In the genomic region with DNA sequence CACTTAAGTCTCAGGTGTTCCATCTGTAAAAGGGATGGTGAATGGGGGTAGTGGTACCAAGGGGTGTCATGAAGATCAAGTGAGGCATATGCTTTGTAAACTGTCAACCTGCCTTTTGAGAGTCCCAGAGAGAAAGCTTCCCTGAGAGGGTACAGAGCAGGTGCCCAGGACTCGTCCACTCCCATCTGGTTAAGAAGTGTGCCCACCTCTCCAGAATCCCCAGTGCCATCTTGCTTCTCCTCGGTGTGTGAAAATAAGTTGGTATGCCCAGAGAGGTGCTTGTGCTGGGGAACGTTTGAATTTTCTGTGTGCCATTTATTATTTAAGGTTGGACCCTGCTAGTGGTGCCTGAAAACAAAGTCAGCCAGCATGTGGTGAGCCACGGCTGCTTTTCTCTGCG, we compare ENCODE assay signal across 9 mouse cellular contexts. TPM values are rescaled to one million over a fixed set of nuclear protein-coding genes. Genes with fewer than 3 reads are reported as not detected.
DNase-seq lines count a peak whose midpoint lies in the region; ATAC-seq and TF ChIP-seq lines count a peak whose summit lies in the region.
"Had no signal": no experiment of that assay in that cellular context is flagged by ENCODE, and none has a peak within 500 bp of the region (broad histone marks: within the 10 kb centered on the region; RNA-seq: fewer than 3 reads in every experiment).

No protein-coding gene starts in this region.

- H3K27me3 ChIP-seq in heart, embryonic 10.5 days (ENCODE audit: insufficient read depth, poor library complexity, severe bottlenecking): no peaks in the 10 kb centered on the region
- H3K27me3 ChIP-seq in hindbrain, embryonic 10.5 days (ENCODE audit: insufficient read depth, poor library complexity, severe bottlenecking): no peaks in the 10 kb centered on the region
- H3K27me3 ChIP-seq in liver, postnatal 0 days (ENCODE audit: insufficient read depth, low read length): no peaks in the 10 kb centered on the region

- peak overlapping the region; percentile 90 for H3K4me3 ChIP-seq in heart, embryonic 10.5 days
- peak overlapping the region; percentile 96 for H3K4me3 ChIP-seq in brown adipose tissue, adult 24 weeks (ENCODE audit: insufficient read depth, low read depth, low read length)
- H3K4me3 ChIP-seq in hindbrain, embryonic 10.5 days: peak overlapping the region; percentile 91
- H3K4me3 ChIP-seq in liver, postnatal 0 days (ENCODE audit: low read depth, low read length): no peak overlapping the region

- no peak for TF ChIP-seq EP300 in liver, postnatal 0 days (IDR thresholded peaks at IDR 0.05; ENCODE audit: low read depth)

- peak overlapping the region; percentile 88 for H3K4me2 ChIP-seq in liver, postnatal 0 days (ENCODE audit: low read depth, low read length)

- H3K9me3 ChIP-seq in heart, embryonic 10.5 days: no peaks in the 10 kb centered on the region
- no peaks in the 10 kb centered on the region for H3K9me3 ChIP-seq in hindbrain, embryonic 10.5 days
- no peaks in the 10 kb centered on the region for H3K9me3 ChIP-seq in liver, postnatal 0 days (ENCODE audit: low read length)

- no peak for TF ChIP-seq CTCF in liver, postnatal 0 days (IDR thresholded peaks at IDR 0.05; ENCODE audit: low read depth)

- WGBS in heart, embryonic 10.5 days: 73% methylated on average over 5 of the region's 5 CpGs
- WGBS in hindbrain, embryonic 10.5 days: 57% methylated on average over 5 of the region's 5 CpGs
- WGBS in liver, postnatal 0 days (ENCODE audit: insufficient replicate concordance): 69% methylated on average over 5 of the region's 5 CpGs

- H3K4me1 ChIP-seq in heart, embryonic 10.5 days: peaks cover 77% of the 10 kb centered on the region
- peaks cover 46% of the 10 kb centered on the region for H3K4me1 ChIP-seq in brown adipose tissue, adult 24 weeks (ENCODE audit: control insufficient read depth, insufficient read depth, insufficient read length, low read length)
- peaks cover 83% of the 10 kb centered on the region for H3K4me1 ChIP-seq in hindbrain, embryonic 10.5 days (replicated peaks)
- peaks cover 41% of the 10 kb centered on the region for H3K4me1 ChIP-seq in liver, postnatal 0 days (ENCODE audit: insufficient read depth)

- H3K9ac ChIP-seq in liver, postnatal 0 days (replicated peaks): no peak overlapping the region

- no peak for DNase-seq in heart, embryonic 10.5 days (ENCODE audit: low spot score)
- DNase-seq in heart, adult 9 months (ENCODE audit: low spot score in 2 of 2): no peak
- no peak for DNase-seq in hindbrain, embryonic 10.5 days (ENCODE audit: low spot score)
- DNase-seq in liver, postnatal 0 days: no peak
- DNase-seq in right cerebral cortex, postnatal 14 days: no peak
- no peak for DNase-seq in adrenal gland, adult 18-20 months (ENCODE audit: low spot score in 2 of 2)

- no peak overlapping the region; the same call in 1 of the 2 replicates for H3K27ac ChIP-seq in heart, embryonic 10.5 days
- 0 out of 2 replicates have a peak overlapping the region, but pooled peaks have one; percentile 14 for H3K27ac ChIP-seq in brown adipose tissue, adult 24 weeks (replicated peaks; ENCODE audit: low read depth, low read length)
- peak overlapping the region; percentile 99 for H3K27ac ChIP-seq in hindbrain, embryonic 10.5 days
- H3K27ac ChIP-seq in liver, postnatal 0 days (ENCODE audit: low read depth): no peak overlapping the region

- H3K36me3 ChIP-seq in heart, embryonic 10.5 days: no peaks in the 10 kb centered on the region
- H3K36me3 ChIP-seq in hindbrain, embryonic 10.5 days: peaks cover 7% of the 10 kb centered on the region; the same call in 1 of the 2 replicates
- no peaks in the 10 kb centered on the region for H3K36me3 ChIP-seq in liver, postnatal 0 days (replicated peaks; ENCODE audit: insufficient read depth, low read length)

- ATAC-seq in liver, postnatal 0 days: no peak
- no peak for ATAC-seq in erythroid progenitor cell, adult 5-6 weeks (replicated peaks; ENCODE audit: low FRiP score, poor library complexity, severe bottlenecking)

RNA-seq across cellular contexts. Expression of gene Myl9, which starts 52.5 kb away (rescaled TPM):
- 1,471 and 1,998 TPM in 2 replicates for polyA plus RNA-seq in heart, embryonic 10.5 days (2016; fragmentation: Nextera tagmentation; extraction: Ambion mirVana)
- polyA plus RNA-seq in brown adipose tissue, adult 24 weeks (2012; ENCODE audit: insufficient read depth, insufficient read length, missing spikeins): 35.0 and 37.1 TPM in 2 replicates
- 86.1 and 126 TPM in 2 replicates for polyA plus RNA-seq in hindbrain, embryonic 10.5 days (2016; fragmentation: Nextera tagmentation; extraction: Ambion mirVana)
- polyA plus RNA-seq in liver, postnatal 0 days (2015; fragmentation: Nextera tagmentation; extraction: Ambion mirVana): 50.4 and 51.2 TPM in 2 replicates
- total RNA-seq in adrenal gland, adult 18-20 months (2021): 10 to 100 TPM; 52.0 to 58.6 TPM
- 5.0 and 7.2 TPM in 2 replicates for total RNA-seq in erythroid progenitor cell, adult 5-6 weeks (2015; ENCODE audit: low replicate concordance)
- total RNA-seq in erythroid progenitor cell, adult 5-6 weeks (2017; ENCODE audit: low replicate concordance): 0.45 and 10.7 TPM in 2 replicates
- total RNA-seq: granulocyte monocyte progenitor cell, adult 5-6 weeks had no signal

Comparison
In these comparisons a context has a peak if more than half of its experiments do, and no peak if none do; other contexts are left out.
1. H3K27ac ChIP-seq: peak in brown adipose tissue, adult 24 weeks (single experiment) and hindbrain, embryonic 10.5 days (single experiment); none in heart, embryonic 10.5 days (single experiment) and liver, postnatal 0 days (single experiment).
2. RNA of gene Myl9, which starts 52.5 kb away (polyA plus RNA-seq): 1,471 to 1,998 TPM in heart, embryonic 10.5 days; 86.1 to 126 TPM in hindbrain, embryonic 10.5 days, 50.4 to 51.2 TPM in liver, postnatal 0 days and 35.0 to 37.1 TPM in brown adipose tissue, adult 24 weeks; every median in the first group is over 10 times any median in the second.